Mouse (Mus musculus): Measurements from ENCODE around the gene Rad17. TPM values are rescaled to one million over a fixed set of nuclear protein-coding genes. Genes with fewer than 3 reads are reported as not detected.

Rad17 gene
- polyA plus RNA-seq, 2 experiments, result 17.5 to 21.5 TPM

- peaks cover 70% of the 10 kb centered on the region for H3K36me3 ChIP-seq (ENCODE audit: control insufficient read depth, insufficient read depth, low read length)
- no peak for TF ChIP-seq POLR2A (IDR thresholded peaks at IDR 0.05; ENCODE audit: borderline replicate concordance, extremely low read depth, insufficient read depth, insufficient read length)
- H3K4me2 ChIP-seq (replicated peaks; ENCODE audit: low read depth, low read length, severe bottlenecking), result no peak overlapping the region
- WGBS, result 92% methylated on average over 3 of the region's 3 CpGs
- no peaks in the 10 kb centered on the region for H3K4me1 ChIP-seq (ENCODE audit: control insufficient read depth, insufficient read depth, low read length)
- no peak overlapping the region for H3K27ac ChIP-seq (replicated peaks; ENCODE audit: low read depth, low read length)
- no peak overlapping the region for H3K9ac ChIP-seq (ENCODE audit: low read depth, low read length, severe bottlenecking)
- DNase-seq (ENCODE audit: low spot score), result no peak
- no peaks in the 10 kb centered on the region for H3K27me3 ChIP-seq (ENCODE audit: control insufficient read depth, insufficient read depth, low read length)
- no peak overlapping the region for H3K4me3 ChIP-seq (replicated peaks; ENCODE audit: low read length)
- no peaks in the 10 kb centered on the region for H3K9me3 ChIP-seq (ENCODE audit: control insufficient read depth, low read length)
- no peak for ATAC-seq (ENCODE audit: low FRiP score, low read depth)
These were observed 16.7 kb downstream of the Rad17 start for GRCm38 (mm10) chr13:100634106-100634691.

GRCm38 (mm10) chr13:100622241-100622640 is 28.6 kb downstream of the Rad17 start:
- WGBS, result 89% methylated on average over 4 of the region's 4 CpGs
- no peaks in the 10 kb centered on the region for H3K27me3 ChIP-seq (ENCODE audit: control insufficient read depth, insufficient read depth, low read length)
- no peak for TF ChIP-seq POLR2A (IDR thresholded peaks at IDR 0.05; ENCODE audit: borderline replicate concordance, extremely low read depth, insufficient read depth, insufficient read length)
- peaks cover 71% of the 10 kb centered on the region for H3K36me3 ChIP-seq (ENCODE audit: control insufficient read depth, insufficient read depth, low read length)
- no peaks in the 10 kb centered on the region for H3K4me1 ChIP-seq (ENCODE audit: control insufficient read depth, insufficient read depth, low read length)
- H3K27ac ChIP-seq (replicated peaks; ENCODE audit: low read depth, low read length), result no peak overlapping the region
- no peak for ATAC-seq (ENCODE audit: low FRiP score, low read depth)
- no peak overlapping the region for H3K4me3 ChIP-seq (replicated peaks; ENCODE audit: low read length)
- no peaks in the 10 kb centered on the region for H3K9me3 ChIP-seq (ENCODE audit: control insufficient read depth, low read length)
- no peak overlapping the region for H3K9ac ChIP-seq (ENCODE audit: low read depth, low read length, severe bottlenecking)
- no peak for DNase-seq (ENCODE audit: low spot score)
- no peak overlapping the region for H3K4me2 ChIP-seq (replicated peaks; ENCODE audit: low read depth, low read length, severe bottlenecking)

GRCm38 (mm10) chr13:100617583-100617982 is 33.3 kb downstream of the Rad17 start:
- no peak for ATAC-seq (ENCODE audit: low FRiP score, low read depth)
- DNase-seq (ENCODE audit: low spot score), result no peak
- no peak for TF ChIP-seq POLR2A (IDR thresholded peaks at IDR 0.05; ENCODE audit: borderline replicate concordance, extremely low read depth, insufficient read depth, insufficient read length)
- Histone ChIP-seq H3K9ac (ENCODE audit: low read depth, low read length, severe bottlenecking) (no peak overlapping the region), H3K4me1 (ENCODE audit: control insufficient read depth, insufficient read depth, low read length) (no peaks in the 10 kb centered on the region), H3K36me3 (ENCODE audit: control insufficient read depth, insufficient read depth, low read length) (peaks cover 39% of the 10 kb centered on the region), H3K9me3 (ENCODE audit: control insufficient read depth, low read length) (no peaks in the 10 kb centered on the region), H3K4me3 (replicated peaks; ENCODE audit: low read length) (no peak overlapping the region), H3K27ac (replicated peaks; ENCODE audit: low read depth, low read length) (no peak overlapping the region), H3K4me2 (replicated peaks; ENCODE audit: low read depth, low read length, severe bottlenecking) (no peak overlapping the region), H3K27me3 (ENCODE audit: control insufficient read depth, insufficient read depth, low read length) (peaks cover 11% of the 10 kb centered on the region)
- WGBS, result 80% methylated on average over 13 of the region's 13 CpGs

GRCm38 (mm10) chr13:100616181-100617087 is 34.4 kb downstream of the Rad17 start, which contains the start of gene Marveld2:
Marveld2 (minus strand) TSS chr13:100616971.
- Histone ChIP-seq H3K9me3 (ENCODE audit: control insufficient read depth, low read length) (no peaks in the 10 kb centered on the region), H3K27ac (replicated peaks; ENCODE audit: low read depth, low read length) (no peak within 1 kb of the TSS), H3K9ac (ENCODE audit: low read depth, low read length, severe bottlenecking) (peak within 1 kb of the TSS; percentile 47), H3K27me3 (ENCODE audit: control insufficient read depth, insufficient read depth, low read length) (peaks cover 11% of the 10 kb centered on the region), H3K36me3 (ENCODE audit: control insufficient read depth, insufficient read depth, low read length) (peaks cover 27% of the 10 kb centered on the region), H3K4me3 (replicated peaks; ENCODE audit: low read length) (peak within 1 kb of the TSS; percentile 53), H3K4me2 (replicated peaks; ENCODE audit: low read depth, low read length, severe bottlenecking) (peak within 1 kb of the TSS; percentile 93), H3K4me1 (ENCODE audit: control insufficient read depth, insufficient read depth, low read length) (no peaks in the 10 kb centered on the region)
- 2% methylated on average over 60 of the region's 77 CpGs for WGBS
- peak; percentile 51; the same call in 1 of the 2 replicates for ATAC-seq (ENCODE audit: low FRiP score, low read depth)
- DNase-seq (ENCODE audit: low spot score), result no peak
- TF ChIP-seq POLR2A (IDR thresholded peaks at IDR 0.05; ENCODE audit: borderline replicate concordance, extremely low read depth, insufficient read depth, insufficient read length), result no peak

- peaks cover 11% of the 10 kb centered on the region for H3K27me3 ChIP-seq (ENCODE audit: control insufficient read depth, insufficient read depth, low read length)
- H3K4me1 ChIP-seq (ENCODE audit: control insufficient read depth, insufficient read depth, low read length), result no peaks in the 10 kb centered on the region
- 0 out of 2 replicates have a peak, but pooled peaks cover 2% of the 10 kb centered on the region for H3K9me3 ChIP-seq (ENCODE audit: control insufficient read depth, low read length)
- peaks cover 6% of the 10 kb centered on the region for H3K36me3 ChIP-seq (ENCODE audit: control insufficient read depth, insufficient read depth, low read length)
- no peak overlapping the region for H3K4me3 ChIP-seq (replicated peaks; ENCODE audit: low read length)
- no peak for TF ChIP-seq POLR2A (IDR thresholded peaks at IDR 0.05; ENCODE audit: borderline replicate concordance, extremely low read depth, insufficient read depth, insufficient read length)
- 53% methylated on average over 2 of the region's 2 CpGs for WGBS
- ATAC-seq (ENCODE audit: low FRiP score, low read depth) (no peak), DNase-seq (ENCODE audit: low spot score) (no peak)
- no peak overlapping the region for H3K4me2 ChIP-seq (replicated peaks; ENCODE audit: low read depth, low read length, severe bottlenecking)
- no peak overlapping the region for H3K27ac ChIP-seq (replicated peaks; ENCODE audit: low read depth, low read length)
- H3K9ac ChIP-seq (ENCODE audit: low read depth, low read length, severe bottlenecking), result no peak overlapping the region
These were observed 37.9 kb downstream of the Rad17 start for GRCm38 (mm10) chr13:100612903-100613302.
